Mouse (Mus musculus) lung, postnatal 10 days (tissue): ENCODE measurements around the gene Olfr1462.

Experiments used
- DNase-seq: peaks from one replicate; pipeline ENCODE4 v3.0.0; 2021

Olfr1462 gene

GRCm38 (mm10) chr19:13185434-13185833 is at the start of gene Olfr1462:
Gene Olfr1462, plus strand, starts transcription at chr19:13185734.
- no peak for DNase-seq

GRCm38 (mm10) chr19:13149449-13149848 is 36.1 kb upstream of the Olfr1462 start, which contains the start of gene Olfr1459:
Gene Olfr1459, minus strand, starts transcription at chr19:13149549.
- DNase-seq = no peak

- DNase-seq = no peak
Measured at GRCm38 (mm10) chr19:13162700-13163099, 22.8 kb upstream of the Olfr1462 start, which contains the start of gene Olfr1461. Gene Olfr1461, plus strand, starts transcription at chr19:13163000.

- DNase-seq = no peak
Measured at GRCm38 (mm10) chr19:13221666-13222065, 36.1 kb downstream of the Olfr1462 start.

- no peak for DNase-seq
Measured at GRCm38 (mm10) chr19:13231028-13231427, 45.5 kb downstream of the Olfr1462 start, which contains the start of gene Olfr1463. Gene Olfr1463, plus strand, starts transcription at chr19:13231328.
